Mouse (Mus musculus) erythroblast, embryonic 14.5 days (primary cell): ENCODE data around the gene Pecam1. TPM values are rescaled to one million over a fixed set of nuclear protein-coding genes. Genes with fewer than 3 reads are reported as not detected.
"Not testable (repeated sequence)": the region's sequence is repeated elsewhere in the genome, so short reads cannot be mapped to it uniquely, and the experiment has no call there.

Experiments
- H3K27me3 ChIP-seq: 2 replicates; pipeline ENCODE4 v1.6.1; 2012; ENCODE audit warnings: inconsistent platforms; ENCODE audit not compliant: control insufficient read depth
- H3K36me3 ChIP-seq: 2 replicates; pipeline ENCODE4 v1.6.1; 2012; ENCODE audit warnings: mild to moderate bottlenecking, inconsistent platforms; ENCODE audit not compliant: control insufficient read depth
- H3K4me1 ChIP-seq: 2 replicates; pipeline ENCODE4 v1.6.1; 2012; ENCODE audit warnings: inconsistent platforms; ENCODE audit not compliant: control insufficient read depth
- H3K4me3 ChIP-seq: replicated peaks from 2 replicates; pipeline ENCODE3; 2012; ENCODE audit warnings: moderate library complexity, mild to moderate bottlenecking, inconsistent platforms
- H3K9me3 ChIP-seq: 2 replicates; pipeline ENCODE4 v1.6.1; 2012; ENCODE audit warnings: low read length, inconsistent platforms, mixed read lengths; ENCODE audit not compliant: control insufficient read depth
- GATA1 ChIP-seq: IDR thresholded peaks from 2 replicates; pipeline ENCODE4 v1.6.1; 2012; ENCODE audit warnings: low read length, inconsistent platforms, mixed read lengths
- TAL1 ChIP-seq: IDR thresholded peaks from 3 replicates; pipeline ENCODE4 v1.6.1; 2012; ENCODE audit warnings: low read length, inconsistent platforms, mixed read lengths
- polyA plus RNA-seq: library from polyadenylated mRNA; stranded (reverse); fragments of >175 nt; gene quantifications from 2 replicates; pipeline ENCODE4 v1.2.3, GENCODE M21; 2012

Gene Pecam1
- polyA plus RNA-seq, 1 experiment: not detected

DNA sequence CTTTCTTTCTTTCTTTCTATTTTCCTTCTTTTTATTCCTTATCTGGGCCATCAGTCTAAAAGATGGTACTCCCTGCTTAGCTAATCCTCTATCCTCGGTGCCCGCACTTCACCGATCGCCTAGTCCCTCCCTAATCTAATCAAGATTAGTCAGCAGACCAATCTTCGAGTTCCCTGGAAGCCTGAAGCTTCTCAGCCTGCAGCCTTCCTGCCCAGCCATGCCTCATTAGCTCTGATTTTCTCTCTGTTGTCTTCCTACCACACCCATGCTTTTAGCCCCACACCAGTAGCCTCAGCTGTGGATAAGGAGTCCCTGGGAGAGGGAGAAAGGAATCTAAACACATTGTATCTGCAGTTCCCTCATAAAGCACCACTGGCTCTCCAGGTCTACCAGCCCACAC lies 5.2 kb upstream of the Pecam1 start:
- Histone ChIP-seq H3K27me3 (peaks cover 21% of the 10 kb centered on the region), H3K4me3 (no peak overlapping the region), H3K4me1 (peaks cover 8% of the 10 kb centered on the region), H3K36me3 (no peaks in the 10 kb centered on the region), H3K9me3 (no peaks in the 10 kb centered on the region)
- TF ChIP-seq GATA1: no peak
- TF ChIP-seq TAL1: no peak

DNA sequence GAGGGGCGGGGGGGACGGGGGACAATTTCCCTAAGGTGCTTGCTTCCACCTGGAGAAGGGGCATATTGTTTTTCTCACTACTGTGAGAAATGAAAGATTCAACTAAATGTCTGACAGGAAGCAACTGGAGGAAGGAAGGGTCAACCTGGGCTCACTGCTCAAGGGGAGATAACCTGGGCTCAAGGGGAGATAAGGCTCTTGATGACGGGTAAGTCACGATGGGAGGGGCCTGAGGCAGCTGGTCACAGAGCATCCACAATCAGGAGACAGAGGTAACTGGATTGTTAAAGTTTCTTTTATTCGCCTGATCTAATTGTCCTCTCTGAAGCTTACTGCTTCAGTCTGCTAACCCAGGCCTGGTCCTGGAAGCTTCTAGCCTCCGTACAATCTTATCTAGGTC lies 2.9 kb upstream of the Pecam1 start:
- Histone ChIP-seq H3K9me3 (no peaks in the 10 kb centered on the region), H3K27me3 (peaks cover 27% of the 10 kb centered on the region), H3K4me1 (peaks cover 8% of the 10 kb centered on the region), H3K36me3 (no peaks in the 10 kb centered on the region), H3K4me3 (no peak overlapping the region)
- TF ChIP-seq GATA1 (no peak), TAL1 (no peak)

DNA sequence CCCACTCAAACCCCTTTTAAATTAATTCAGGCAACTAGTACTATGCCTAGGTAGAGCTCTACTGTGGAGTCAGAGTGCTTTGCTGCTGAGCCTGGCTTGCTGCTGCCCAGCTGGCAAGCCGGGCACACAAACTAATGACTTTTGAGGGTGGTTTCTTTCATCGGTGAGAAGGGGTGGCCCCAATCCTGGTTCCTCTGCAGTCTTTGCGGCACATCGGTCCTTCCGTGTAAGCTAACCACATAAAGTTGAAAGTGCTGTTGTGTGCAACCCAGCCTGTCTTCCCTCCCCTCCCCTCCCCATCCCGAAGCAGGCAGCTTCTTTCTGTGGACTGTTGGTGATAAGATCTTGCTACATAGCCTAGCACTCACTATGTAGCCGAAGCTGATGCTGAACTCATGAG lies 1.7 kb upstream of the Pecam1 start:
- no peak overlapping the region for H3K4me3 ChIP-seq
- H3K27me3 ChIP-seq: peaks cover 27% of the 10 kb centered on the region
- H3K9me3 ChIP-seq: no peaks in the 10 kb centered on the region
- no peaks in the 10 kb centered on the region for H3K36me3 ChIP-seq
- H3K4me1 ChIP-seq: peaks cover 5% of the 10 kb centered on the region
- TF ChIP-seq TAL1: no peak
- no peak for TF ChIP-seq GATA1

DNA sequence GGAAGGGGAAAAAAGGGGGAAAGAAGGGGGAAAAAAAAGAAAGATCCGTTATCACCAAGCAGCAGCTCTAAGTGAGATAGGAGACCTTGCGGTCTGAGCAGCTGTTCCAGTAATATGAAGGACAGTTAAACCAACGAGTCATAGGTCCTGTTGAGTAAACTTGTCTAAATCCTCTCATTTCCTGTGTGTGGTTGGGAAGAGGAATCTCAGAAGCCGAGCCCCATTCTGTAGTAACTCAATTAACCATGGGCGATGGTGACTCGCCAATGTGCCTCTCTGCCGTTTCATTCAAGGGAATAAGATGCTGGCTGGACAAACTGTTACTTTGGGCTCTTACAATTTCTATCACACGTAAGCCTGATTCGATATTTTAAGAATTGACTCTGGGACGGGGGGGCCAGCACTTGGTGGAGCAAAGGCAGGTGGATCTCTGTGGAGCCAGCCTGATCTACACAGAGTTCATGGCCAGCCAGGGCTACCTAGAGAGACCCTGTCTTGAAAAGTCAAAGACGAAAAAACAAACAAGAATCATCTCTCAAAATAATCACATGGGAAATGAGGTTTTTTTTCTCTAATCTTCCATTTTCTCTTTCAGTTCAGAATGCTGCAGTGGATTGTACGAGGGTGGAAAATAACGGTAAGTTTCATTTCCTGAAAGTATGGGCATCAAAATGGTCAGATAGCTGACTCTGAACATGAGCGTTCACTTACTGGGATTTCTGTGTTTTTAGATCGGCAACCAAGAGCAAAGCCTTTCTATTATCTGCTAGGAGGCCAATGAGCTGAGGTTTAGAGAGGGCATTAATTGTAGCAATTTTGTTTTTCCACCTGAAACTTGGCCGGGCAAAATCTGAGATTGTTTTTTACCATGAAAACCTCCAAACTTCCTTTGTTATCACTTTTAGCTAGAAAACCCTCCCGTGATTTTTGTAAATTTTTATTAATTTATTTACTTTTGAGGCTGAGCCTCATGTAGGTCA lies 901 bp upstream of the Pecam1 start, which contains the start of gene Milr1:
Milr1 (plus strand) TSS at position 188 of the 980 bp plus-strand sequence.
- no peak for TF ChIP-seq TAL1
- TF ChIP-seq GATA1: no peak
- Histone ChIP-seq H3K4me1 (peaks cover 5% of the 10 kb centered on the region), H3K9me3 (no peaks in the 10 kb centered on the region), H3K4me3 (no peak within 1 kb of the TSS), H3K36me3 (no peaks in the 10 kb centered on the region), H3K27me3 (peaks cover 27% of the 10 kb centered on the region)

DNA sequence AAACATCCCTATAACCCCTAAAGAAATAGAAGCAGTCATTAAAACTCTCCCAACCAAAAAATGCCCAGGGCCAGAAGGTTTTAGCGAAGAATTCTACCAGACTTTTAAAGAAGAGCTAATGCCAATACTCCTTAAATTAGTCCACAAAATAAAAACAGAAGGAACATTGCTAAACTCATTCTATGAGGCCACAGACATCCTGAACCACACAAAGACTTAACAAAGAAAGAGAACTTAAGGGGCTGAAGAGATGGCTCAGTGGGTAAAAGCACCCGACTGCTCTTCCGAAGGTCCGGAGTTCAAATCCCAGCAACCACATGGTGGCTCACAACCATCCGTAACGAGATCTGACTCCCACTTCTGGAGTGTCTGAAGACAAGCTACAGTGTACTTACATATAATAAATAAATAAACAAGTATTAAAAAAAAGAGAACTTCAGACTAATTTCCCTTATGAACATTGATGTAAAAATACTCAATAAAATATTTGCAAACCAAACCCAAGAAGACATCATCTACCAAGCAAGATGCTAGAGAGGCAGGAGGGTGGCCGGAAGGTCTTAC lies 789 bp downstream of the Pecam1 start:
- not testable (repeated sequence) for H3K9me3 ChIP-seq, H3K4me1 ChIP-seq, H3K36me3 ChIP-seq, H3K4me3 ChIP-seq
- H3K27me3 ChIP-seq: peaks cover 27% of the 10 kb centered on the region

DNA sequence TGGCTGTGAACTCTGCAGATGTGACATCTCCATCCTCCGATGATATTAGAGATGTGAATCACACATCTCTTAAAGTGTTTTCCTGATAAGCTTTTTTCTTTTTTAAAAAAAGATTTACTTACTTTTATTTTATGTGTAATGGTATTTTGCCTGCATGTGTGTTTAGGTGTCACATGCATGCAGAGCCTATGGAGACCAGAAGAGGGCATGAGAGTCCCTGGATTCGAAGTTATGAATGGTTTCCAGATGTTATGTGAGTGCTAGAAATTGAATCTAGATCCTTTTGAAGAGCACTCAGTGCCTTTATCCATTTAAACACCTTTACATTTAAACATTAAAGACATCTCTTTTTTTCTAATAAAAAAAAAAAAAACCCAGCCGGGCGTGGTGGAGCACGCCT lies 5.5 kb downstream of the Pecam1 start:
- Histone ChIP-seq H3K4me1 (no peaks in the 10 kb centered on the region), H3K4me3 (no peak overlapping the region), H3K36me3 (no peaks in the 10 kb centered on the region), H3K9me3 (no peaks in the 10 kb centered on the region), H3K27me3 (no peaks in the 10 kb centered on the region; the same call in 1 of the 2 replicates)
- no peak for TF ChIP-seq TAL1
- no peak for TF ChIP-seq GATA1

DNA sequence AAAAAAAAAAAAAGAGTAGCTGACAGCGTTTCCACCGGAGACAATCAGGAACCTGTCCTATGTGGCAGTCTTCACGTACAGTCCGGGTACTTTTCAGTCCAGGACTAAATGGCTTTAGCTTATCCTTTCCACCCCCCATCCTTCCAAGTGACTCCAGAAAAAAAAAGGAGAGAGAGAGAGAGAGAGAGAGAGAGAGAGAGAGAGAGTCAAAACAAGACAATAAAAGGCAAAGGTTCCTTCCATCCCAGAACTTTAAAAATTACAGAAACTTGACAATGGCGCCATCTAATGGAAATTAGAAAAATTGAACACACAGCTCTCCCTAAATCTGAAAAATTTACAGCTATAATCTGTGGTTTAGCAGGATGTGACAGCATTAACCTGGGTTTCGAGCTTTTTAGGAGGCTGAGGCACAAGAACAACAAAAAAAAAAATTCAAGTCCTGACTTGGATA lies 8.0 kb downstream of the Pecam1 start:
- Histone ChIP-seq H3K27me3 (no peaks in the 10 kb centered on the region), H3K36me3 (no peaks in the 10 kb centered on the region), H3K4me3 (no peak overlapping the region), H3K4me1 (no peaks in the 10 kb centered on the region), H3K9me3 (no peaks in the 10 kb centered on the region)
- TF ChIP-seq GATA1 (no peak), TAL1 (no peak)

DNA sequence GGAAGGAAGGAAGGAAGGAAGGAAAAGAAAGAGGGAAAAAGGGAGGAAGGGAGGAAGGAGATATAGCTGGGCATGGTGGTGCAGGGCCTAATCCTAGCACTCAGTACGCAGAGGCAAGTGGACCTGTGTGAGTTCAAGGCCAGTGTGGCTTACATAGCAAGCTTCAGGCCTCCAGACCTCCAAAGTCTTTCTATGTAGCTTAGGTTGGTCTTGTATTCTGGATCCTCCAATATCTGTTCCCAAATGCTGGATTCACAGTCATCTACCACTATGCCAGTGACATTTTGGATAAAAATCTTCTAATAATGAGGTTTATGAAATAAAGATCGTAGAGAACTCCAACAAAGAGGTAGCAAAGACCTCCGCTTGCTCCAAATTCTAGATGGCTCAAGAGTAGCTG lies 8.6 kb downstream of the Pecam1 start:
- no peaks in the 10 kb centered on the region for H3K4me1 ChIP-seq
- no peaks in the 10 kb centered on the region for H3K9me3 ChIP-seq
- no peak for TF ChIP-seq TAL1
- no peak overlapping the region for H3K4me3 ChIP-seq
- no peaks in the 10 kb centered on the region for H3K36me3 ChIP-seq
- H3K27me3 ChIP-seq: no peaks in the 10 kb centered on the region

DNA sequence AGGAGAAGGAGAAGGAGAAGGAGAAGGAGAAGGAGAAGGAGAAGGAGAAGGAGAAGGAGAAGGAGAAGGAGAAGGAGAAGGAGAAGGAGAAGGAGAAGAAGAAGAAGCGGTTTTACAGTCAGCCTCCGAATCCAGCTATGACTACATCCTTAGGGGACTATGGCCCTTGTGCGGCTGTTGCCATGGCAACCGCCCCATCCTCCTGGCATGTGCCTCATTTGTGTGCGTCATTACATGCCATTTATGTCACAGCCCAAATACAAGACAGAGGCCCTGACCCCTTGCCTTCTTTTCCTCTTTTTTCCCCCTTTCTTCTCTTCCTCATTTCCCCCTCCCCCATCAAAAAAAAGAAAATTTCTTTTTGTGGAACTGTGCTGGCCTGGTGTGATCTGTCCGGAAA lies 9.2 kb downstream of the Pecam1 start:
- no peaks in the 10 kb centered on the region for H3K4me1 ChIP-seq
- no peaks in the 10 kb centered on the region for H3K36me3 ChIP-seq
- H3K9me3 ChIP-seq: no peaks in the 10 kb centered on the region
- no peak for TF ChIP-seq TAL1
- TF ChIP-seq GATA1: no peak
- no peak overlapping the region for H3K4me3 ChIP-seq
- no peaks in the 10 kb centered on the region for H3K27me3 ChIP-seq

DNA sequence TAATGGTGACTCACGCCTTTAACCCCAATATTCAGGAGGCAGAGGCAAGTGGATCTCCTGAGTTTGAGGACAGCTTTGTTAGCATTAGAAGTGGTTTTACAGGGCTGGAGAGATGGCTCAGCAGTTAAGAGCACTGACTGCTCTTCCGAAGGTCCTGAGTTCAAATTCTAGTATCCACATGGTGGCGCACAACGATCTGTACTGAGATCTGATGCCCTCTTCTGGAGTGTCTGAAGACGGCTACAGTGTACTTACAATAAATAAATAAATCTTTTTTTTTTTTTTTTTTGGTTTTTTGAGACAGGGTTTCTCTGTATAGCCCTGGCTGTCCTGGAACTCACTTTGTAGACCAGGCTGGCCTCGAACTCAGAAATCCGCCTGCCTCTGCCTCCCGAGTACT lies 9.7 kb downstream of the Pecam1 start:
- H3K27me3 ChIP-seq, H3K4me3 ChIP-seq, H3K36me3 ChIP-seq, H3K9me3 ChIP-seq, H3K4me1 ChIP-seq: not testable (repeated sequence)
